Mouse (Mus musculus) cerebellum, adult 2 months (tissue): ENCODE results near the gene Lurap1. TPM values are rescaled to one million over a fixed set of nuclear protein-coding genes. Genes with fewer than 3 reads are reported as not detected.

Experiments used
- DNase-seq, 2 experiments: peaks; one replicate each; pipeline ENCODE4 v3.0.0; 2021
- H3K27ac ChIP-seq: fragments of 200-500 bp; 2 replicates; pipeline ENCODE4 v1.5.1; 2012; ENCODE audit warnings: low read length, control low read depth, inconsistent platforms; ENCODE audit not compliant: insufficient read depth
- H3K27me3 ChIP-seq: fragments of 200-500 bp; 2 replicates; pipeline ENCODE4 v1.6.1; 2012; ENCODE audit warnings: inconsistent platforms, mild to moderate bottlenecking, low read length, moderate library complexity; ENCODE audit not compliant: control insufficient read depth, insufficient read depth
- H3K4me1 ChIP-seq: fragments of 200-500 bp; 2 replicates; pipeline ENCODE4 v1.6.1; 2011; ENCODE audit warnings: low read length; ENCODE audit not compliant: control insufficient read depth, insufficient read depth
- H3K4me3 ChIP-seq: fragments of 200-500 bp; replicated peaks from 2 replicates; pipeline ENCODE3; 2011; ENCODE audit warnings: mild to moderate bottlenecking, low read depth, low read length, control low read depth; ENCODE audit not compliant: insufficient read depth
- CTCF ChIP-seq: fragments of 200-500 bp; IDR thresholded peaks from 2 replicates; pipeline ENCODE4 v1.5.1; 2011; ENCODE audit warnings: low read depth, mild to moderate bottlenecking, control low read depth, low read length, moderate library complexity, borderline replicate concordance; ENCODE audit not compliant: insufficient read depth
- POLR2A ChIP-seq: fragments of 200-500 bp; IDR thresholded peaks from 2 replicates; pipeline ENCODE4 v1.6.1; 2011; ENCODE audit warnings: low read length, control low read depth, borderline replicate concordance; ENCODE audit not compliant: insufficient read depth
- WGBS: fragments of 180-500 bp; shearing (Covaris S2); methylation state at CpG from one replicate; pipeline ENCODE4 v1.1.7; 2018; 5-methylcytosine and 5-hydroxymethylcytosine counted together
- polyA plus RNA-seq: library from polyadenylated mRNA; depleted of rRNA; stranded (reverse); fragments of >200 nt; gene quantifications from 2 replicates; pipeline ENCODE4 v1.2.3, GENCODE M21; 2012

The Lurap1 gene
- polyA plus RNA-seq, 1 experiment: 42.5 TPM

DNA sequence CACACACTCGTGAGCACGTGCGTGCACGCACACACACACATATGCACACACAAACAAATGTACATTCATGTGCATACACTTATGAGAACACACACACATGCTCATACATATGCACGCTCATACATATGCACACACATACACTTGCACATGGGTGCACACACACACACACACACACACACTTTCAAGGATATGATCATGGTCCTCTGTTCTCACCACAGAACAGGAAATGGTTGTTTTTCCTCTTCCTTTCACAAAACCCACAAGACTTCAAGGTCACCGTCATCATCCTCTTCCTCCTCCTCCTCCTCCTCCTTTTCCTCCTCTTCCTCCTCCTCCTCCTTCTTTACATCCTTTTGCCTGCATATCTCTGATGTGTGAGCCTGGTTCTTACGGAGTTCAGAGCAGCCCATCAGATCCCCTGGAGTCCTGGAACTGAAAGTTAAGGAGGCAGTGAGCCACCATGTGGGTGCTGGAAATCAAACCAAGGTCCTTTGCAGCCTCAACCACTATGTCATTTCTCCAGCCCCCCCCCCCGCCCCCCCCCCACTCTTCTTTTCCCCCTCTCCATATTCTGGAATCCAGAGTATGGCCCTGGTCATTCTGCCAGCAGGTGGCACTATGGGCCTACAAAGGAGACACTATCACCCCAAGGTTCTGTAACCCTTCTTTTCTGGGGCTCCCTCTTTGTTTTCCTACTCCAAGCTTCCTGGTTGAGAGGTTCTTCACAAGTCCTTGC lies 17.6 kb upstream of the Lurap1 start:
- Histone ChIP-seq H3K4me1 (peaks cover 8% of the 10 kb centered on the region; the same call in 1 of the 2 replicates), H3K4me3 (no peak overlapping the region), H3K27ac (no peak overlapping the region), H3K27me3 (no peaks in the 10 kb centered on the region)
- TF ChIP-seq POLR2A: no peak
- TF ChIP-seq CTCF: peak; percentile 76
- WGBS: 74% methylated on average over 8 of the region's 8 CpGs
- peak; percentile 82 to 88 for DNase-seq

DNA sequence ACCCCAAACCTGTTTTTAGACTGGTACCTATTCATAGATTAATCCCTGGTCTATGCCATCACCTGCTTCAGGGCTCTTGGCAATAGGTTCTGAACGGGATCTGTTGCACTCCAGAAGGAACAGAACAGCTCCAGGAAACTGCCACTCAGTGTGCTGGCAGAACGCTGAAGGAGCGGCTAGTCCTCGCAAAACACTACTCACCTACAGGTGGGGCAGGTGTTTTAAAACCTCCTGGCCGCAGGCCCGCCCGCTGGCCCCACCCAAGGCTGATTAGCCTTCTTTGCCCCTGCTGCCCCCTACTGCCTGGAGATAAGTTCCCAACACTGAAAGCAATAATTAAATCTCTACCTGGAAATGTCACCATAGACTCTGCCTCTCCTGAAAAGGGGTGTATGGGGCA lies 16.3 kb upstream of the Lurap1 start, which contains the start of gene Tspan1:
Gene Tspan1 (minus strand): TSS at position 198 of the 400 bp plus-strand sequence.
- no peaks in the 10 kb centered on the region; the same call in 1 of the 2 replicates for H3K4me1 ChIP-seq

DNA sequence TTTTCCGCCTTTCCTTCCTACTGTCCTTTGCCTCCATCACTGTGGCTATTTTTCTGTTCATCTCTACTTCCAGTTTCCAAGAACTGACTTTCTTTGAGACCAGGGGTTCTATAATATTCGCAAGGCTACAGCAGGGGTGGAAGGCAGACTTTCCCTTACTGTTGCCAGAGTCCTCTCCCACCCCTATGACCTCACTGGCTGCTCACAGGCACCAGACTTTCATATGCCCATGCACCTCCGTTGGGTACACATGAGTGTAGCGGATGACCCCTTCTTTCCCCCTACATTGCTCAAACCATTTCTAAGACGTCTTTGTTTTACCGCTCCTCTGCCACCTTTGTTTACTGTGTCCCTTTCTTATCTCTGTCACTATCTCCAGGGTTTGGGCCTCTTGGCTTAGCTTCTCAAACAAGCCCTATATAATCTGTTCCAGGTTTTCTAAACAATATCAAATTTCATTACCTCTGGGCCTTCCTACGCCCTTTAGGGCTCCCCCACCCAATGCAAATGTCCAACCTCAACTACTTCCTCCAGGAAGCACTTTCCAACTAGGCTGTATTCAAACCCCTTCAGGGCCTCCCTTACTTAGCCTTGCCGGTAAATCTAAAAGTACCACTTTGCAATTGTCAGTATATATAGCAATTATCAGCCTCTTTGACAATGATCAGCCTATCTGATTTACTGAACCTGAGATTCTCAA lies 14.7 kb upstream of the Lurap1 start:
- H3K27ac ChIP-seq: no peak overlapping the region
- H3K27me3 ChIP-seq: no peaks in the 10 kb centered on the region
- TF ChIP-seq CTCF (no peak), POLR2A (no peak)
- 88% methylated on average over 8 of the region's 8 CpGs for WGBS
- no peak overlapping the region for H3K4me3 ChIP-seq
- DNase-seq: no peak
- H3K4me1 ChIP-seq: no peaks in the 10 kb centered on the region; the same call in 1 of the 2 replicates

More for the DNA sequence above, 16.3 kb upstream of the Lurap1 start, which contains the start of gene Tspan1:
- no peak within 1 kb of the TSS for H3K27ac ChIP-seq
- H3K4me3 ChIP-seq: no peak within 1 kb of the TSS
- 14% methylated on average over 7 of the region's 7 CpGs for WGBS
- no peaks in the 10 kb centered on the region for H3K27me3 ChIP-seq
- TF ChIP-seq CTCF: 0 out of 2 replicates have a peak, but pooled peaks have one; percentile 14
- TF ChIP-seq POLR2A: no peak
- DNase-seq: peak; percentile 53

DNA sequence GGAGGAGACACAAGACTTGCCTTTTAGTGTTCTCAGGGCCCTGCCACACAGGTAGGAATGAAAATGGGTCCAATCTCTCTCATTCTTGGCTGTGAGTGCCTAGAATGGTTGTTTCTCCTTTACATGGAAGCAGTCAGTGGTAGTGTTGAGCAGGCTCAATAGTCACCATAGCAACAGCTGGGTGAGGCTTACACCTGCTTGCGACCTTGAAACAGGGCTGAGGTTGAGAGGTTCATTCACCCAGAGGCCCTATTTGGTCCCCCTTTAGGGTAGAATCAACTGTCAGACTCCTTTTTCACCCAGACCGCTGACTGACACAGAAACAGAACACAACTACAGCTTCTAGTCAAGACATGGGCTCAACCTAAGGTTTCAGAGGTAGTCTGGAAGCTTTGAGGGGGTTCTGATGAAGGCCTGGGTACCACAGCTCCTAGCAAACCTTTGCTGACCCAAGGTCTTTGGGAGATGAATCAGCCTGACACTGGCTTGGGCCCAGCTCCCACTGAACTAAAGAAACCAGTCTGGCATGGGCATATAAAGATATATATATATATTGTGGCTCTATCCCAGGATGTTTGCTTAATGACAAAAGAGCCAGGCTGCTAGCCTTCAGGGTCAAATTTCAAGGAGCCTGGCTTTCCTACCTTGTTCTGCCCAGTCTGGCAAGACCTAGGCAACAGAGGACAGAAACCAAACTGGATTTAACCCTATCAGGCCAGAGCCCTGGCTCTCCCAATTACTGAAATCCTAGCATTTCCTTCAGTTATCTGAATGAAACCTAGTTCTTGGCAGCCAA lies 13.8 kb upstream of the Lurap1 start:
- 93% methylated on average over 2 of the region's 2 CpGs for WGBS
- Histone ChIP-seq H3K4me3 (no peak overlapping the region), H3K27me3 (no peaks in the 10 kb centered on the region), H3K4me1 (no peaks in the 10 kb centered on the region; the same call in 1 of the 2 replicates), H3K27ac (no peak overlapping the region)
- no peak for DNase-seq
- no peak for TF ChIP-seq CTCF

DNA sequence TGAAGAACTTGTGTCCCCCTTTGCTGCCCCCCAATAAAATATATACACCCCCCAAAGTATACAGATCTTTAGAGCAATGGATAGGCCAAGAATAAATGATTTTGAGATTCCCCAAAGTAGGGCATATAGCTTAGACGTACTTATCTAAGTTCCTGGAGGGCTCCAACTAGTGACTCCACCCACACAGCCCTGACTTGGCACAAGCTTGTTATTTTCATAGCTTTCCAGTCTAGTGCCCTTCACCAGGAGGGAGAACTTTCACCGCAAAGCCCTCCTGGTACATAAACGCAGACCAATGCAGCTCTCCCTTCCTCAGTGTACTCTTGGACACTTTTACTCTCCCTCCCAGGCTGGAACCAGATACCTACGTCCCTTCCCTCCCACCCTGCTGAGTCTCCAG lies 11.0 kb upstream of the Lurap1 start:
- Histone ChIP-seq H3K4me1 (no peaks in the 10 kb centered on the region; the same call in 1 of the 2 replicates), H3K4me3 (no peak overlapping the region), H3K27me3 (no peaks in the 10 kb centered on the region), H3K27ac (no peak overlapping the region)
- no peak for DNase-seq
- 23% methylated on average over 4 of the region's 4 CpGs for WGBS
- TF ChIP-seq CTCF (no peak), POLR2A (no peak)

DNA sequence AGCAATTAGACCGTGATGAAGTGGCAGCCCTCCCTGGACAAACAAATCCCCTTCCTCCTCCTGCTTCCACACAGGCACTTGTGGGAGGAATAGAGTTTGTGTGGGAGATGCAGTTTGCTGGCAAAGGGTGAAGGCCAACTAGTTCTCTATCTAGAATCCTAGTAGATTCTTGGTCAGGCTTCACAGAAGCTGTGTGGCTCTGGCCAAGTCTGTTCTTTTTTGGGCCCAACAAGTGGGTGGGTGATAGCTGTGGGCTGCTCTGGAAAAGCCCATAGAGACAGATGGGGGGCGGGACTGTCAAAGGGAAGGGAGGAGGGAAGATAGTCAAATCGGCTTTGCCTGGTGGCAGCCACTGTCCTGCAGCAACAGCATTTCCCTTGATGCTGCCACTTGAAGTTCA lies 9.6 kb upstream of the Lurap1 start:
- no peak for TF ChIP-seq CTCF
- no peak for TF ChIP-seq POLR2A
- WGBS: 62% methylated on average over 3 of the region's 3 CpGs
- Histone ChIP-seq H3K4me1 (no peaks in the 10 kb centered on the region), H3K27ac (no peak overlapping the region), H3K27me3 (no peaks in the 10 kb centered on the region), H3K4me3 (no peak overlapping the region)
- DNase-seq: no peak

DNA sequence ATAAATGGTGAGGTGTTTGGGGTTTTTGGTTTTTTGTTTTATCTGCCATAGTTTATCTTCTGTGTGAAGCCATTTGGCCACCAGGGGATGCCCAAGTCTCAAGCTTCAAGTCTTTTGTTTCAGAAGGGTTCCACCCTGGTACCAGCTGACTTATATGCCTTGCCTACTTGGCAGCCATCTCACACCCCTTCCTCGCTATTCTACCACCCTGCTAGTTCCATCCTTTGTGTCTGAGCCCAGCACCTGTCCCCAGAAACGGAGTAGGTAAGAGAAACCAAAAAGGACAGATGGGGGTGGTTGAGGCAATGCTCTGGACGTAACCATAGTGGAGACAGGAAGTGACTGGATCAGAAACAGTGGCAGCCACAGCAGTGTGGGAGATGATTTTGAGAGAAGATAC lies 8.8 kb upstream of the Lurap1 start:
- no peak overlapping the region for H3K27ac ChIP-seq

DNA sequence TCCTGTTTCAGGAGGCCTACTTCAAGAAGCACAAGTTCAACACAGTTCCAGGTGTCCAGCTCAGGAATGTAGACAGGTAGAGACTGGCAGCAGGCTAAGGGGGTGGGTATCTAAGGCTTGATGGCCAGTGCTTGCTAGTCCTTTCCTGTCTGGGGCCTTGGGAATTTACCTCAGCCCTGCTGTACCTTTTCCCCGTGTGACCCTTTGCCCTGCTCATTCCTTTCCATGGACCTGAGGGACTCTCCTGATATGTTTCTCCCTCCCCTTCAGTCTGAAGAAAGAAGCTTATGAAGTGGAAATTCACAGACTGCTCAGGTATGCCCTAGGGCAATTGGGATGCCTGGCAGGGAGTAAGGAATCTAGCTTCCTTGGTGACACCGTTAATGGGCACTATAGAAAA lies 6.7 kb upstream of the Lurap1 start:
- DNase-seq: no peak
- TF ChIP-seq POLR2A (no peak), CTCF (no peak)
- WGBS: 95% methylated on average over 2 of the region's 2 CpGs

More for the DNA sequence above, 8.8 kb upstream of the Lurap1 start:
- WGBS: 29% methylated on average over 3 of the region's 3 CpGs
- DNase-seq: no peak
- Histone ChIP-seq H3K4me3 (no peak overlapping the region), H3K27me3 (no peaks in the 10 kb centered on the region), H3K4me1 (no peaks in the 10 kb centered on the region)
- TF ChIP-seq CTCF (peak; percentile 53), POLR2A (no peak)

More for the DNA sequence above, 6.7 kb upstream of the Lurap1 start:
- Histone ChIP-seq H3K27ac (no peak overlapping the region), H3K4me1 (no peaks in the 10 kb centered on the region), H3K4me3 (no peak overlapping the region), H3K27me3 (no peaks in the 10 kb centered on the region)
